Mouse (Mus musculus) MEL (cell line): ENCODE measurements at regions not wholly inside any gene's neighbourhood (a gene's known extent, or its start where the extent isn't known, plus 50 kb on each side); places are given as distances from the start of the nearest gene placed in this dataset.

Experiments
- CTCF ChIP-seq, 3 experiments: IDR thresholded peaks in 2 of 3; conservative IDR thresholded peaks in 1 of 3; 2 replicates each; pipeline ENCODE4 v1.5.1; 2011 to 2012; ENCODE audit warnings: low read length in 3 of 3, low read depth in 2 of 3, mild to moderate bottlenecking in 2 of 3, improper control_type of control experiment in 1 of 3, inconsistent platforms in 1 of 3, mixed read lengths in 1 of 3, moderate library complexity in 1 of 3; ENCODE audit not compliant: control insufficient read depth in 1 of 3, insufficient read depth in 1 of 3, poor library complexity in 1 of 3, severe bottlenecking in 1 of 3
- KAT2A ChIP-seq: conservative IDR thresholded peaks from 2 replicates; pipeline ENCODE4 v1.6.1; 2012; ENCODE audit warnings: low read depth, low read length, improper control_type of control experiment, inconsistent platforms
- TCF12 ChIP-seq: IDR thresholded peaks from 2 replicates; pipeline ENCODE4 v1.6.1; 2014; ENCODE audit warnings: low read depth, mild to moderate bottlenecking, inconsistent platforms, low read length, improper control_type of control experiment, moderate library complexity
- UBTF ChIP-seq: IDR thresholded peaks from 2 replicates; pipeline ENCODE4 v1.6.1; 2012; ENCODE audit warnings: low read depth, mild to moderate bottlenecking, inconsistent platforms, low read length, improper control_type of control experiment, moderate library complexity, borderline replicate concordance; ENCODE audit not compliant: insufficient read depth
- USF1 ChIP-seq: IDR thresholded peaks from 2 replicates; pipeline ENCODE4 v1.6.1; 2014; ENCODE audit warnings: low read depth, mild to moderate bottlenecking, inconsistent platforms, low read length, improper control_type of control experiment, moderate library complexity
- ZC3H11A ChIP-seq: IDR thresholded peaks from 2 replicates; pipeline ENCODE4 v1.6.1; 2012; ENCODE audit warnings: low read depth, mild to moderate bottlenecking, inconsistent platforms, low read length, improper control_type of control experiment

DNA sequence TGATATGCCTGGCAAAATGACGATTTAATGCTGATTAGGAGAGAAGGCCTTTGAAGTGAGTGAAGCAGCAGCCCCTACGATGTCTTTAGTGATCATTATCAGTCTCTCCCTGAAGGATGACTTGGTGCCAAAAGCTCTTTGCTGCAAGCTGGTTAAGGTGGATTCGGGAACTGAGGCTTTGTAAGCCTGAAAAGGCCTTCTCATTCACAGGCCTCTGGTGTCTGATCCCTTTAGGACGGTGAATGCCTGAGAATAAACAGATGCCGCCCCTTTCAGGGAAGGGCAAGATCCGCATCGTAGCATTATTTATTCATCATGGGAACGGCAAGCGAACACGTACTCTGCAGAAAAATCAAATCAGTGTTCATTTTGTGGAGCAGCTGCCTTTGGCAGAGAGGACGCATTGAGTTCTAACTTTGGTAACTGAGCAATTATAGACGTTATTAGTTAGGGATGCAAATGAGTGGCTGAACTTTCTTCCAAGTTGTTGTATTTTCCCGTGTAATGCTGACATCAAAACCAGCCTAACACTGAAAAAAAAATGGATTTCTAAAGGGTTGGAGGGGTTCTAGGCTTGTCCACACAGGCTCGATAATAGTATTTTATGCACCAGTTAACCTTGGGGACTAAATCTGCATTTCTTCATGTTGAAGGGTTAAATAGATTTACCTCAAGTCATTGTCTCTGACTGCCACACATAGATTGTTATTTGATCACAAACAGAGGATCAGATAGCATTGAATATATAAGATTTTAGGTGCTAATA is 156.2 kb downstream of the Fbxo8 start:
- TF ChIP-seq KAT2A, result no peak
- TF ChIP-seq UBTF, result no peak
- TF ChIP-seq CTCF (IDR thresholded peaks at IDR 0.05 in 2 of 3, conservative IDR thresholded peaks at IDR 0.05 in 1 of 3; ENCODE audit: control insufficient read depth in 1 of 3, insufficient read depth in 1 of 3, low read depth in 2 of 3, low read length in 3 of 3, poor library complexity in 1 of 3, severe bottlenecking in 1 of 3), result no peak
- TF ChIP-seq ZC3H11A, result no peak
- TF ChIP-seq TCF12, result no peak
- no peak for TF ChIP-seq USF1
